Mouse (Mus musculus) megakaryocyte, embryonic 14.5 days (primary cell): Measurements from ENCODE around the gene Tbl3.

Experiments
- FLI1 ChIP-seq: IDR thresholded peaks from 2 replicates; pipeline ENCODE4 v1.6.1; 2012; ENCODE audit warnings: low read length, inconsistent platforms, mixed read lengths
- GATA1 ChIP-seq: IDR thresholded peaks from 3 replicates; pipeline ENCODE4 v1.6.1; 2012; ENCODE audit warnings: mixed read lengths, low read length, inconsistent platforms, borderline replicate concordance

- TF ChIP-seq FLI1 (no peak), GATA1 (no peak)
Measured at GRCm38 (mm10) chr17:24687146-24687595, 20.3 kb downstream of the Tbl3 start.
